Mouse (Mus musculus) embryonic fibroblast, embryonic 13.5 days (primary cell): ENCODE data around the gene Med17. TPM values are rescaled to one million over a fixed set of nuclear protein-coding genes. Genes with fewer than 3 reads are reported as not detected.
"Not testable (repeated sequence)": the region's sequence is repeated elsewhere in the genome, so short reads cannot be mapped to it uniquely, and the experiment has no call there.

ENCODE experiments used
- H3K27ac ChIP-seq: 2 replicates; pipeline ENCODE4 v1.5.1; 2012; ENCODE audit warnings: low read length, control low read depth, inconsistent platforms; ENCODE audit not compliant: insufficient read depth
- H3K4me1 ChIP-seq: 2 replicates; pipeline ENCODE4 v1.6.1; 2011; ENCODE audit warnings: low read length; ENCODE audit not compliant: control insufficient read depth, insufficient read depth
- H3K4me3 ChIP-seq: 2 replicates; pipeline ENCODE4 v1.5.1; 2011; ENCODE audit warnings: mild to moderate bottlenecking, control low read depth, low read length; ENCODE audit not compliant: insufficient read depth
- CTCF ChIP-seq: IDR thresholded peaks from 2 replicates; pipeline ENCODE4 v1.5.1; 2011; ENCODE audit warnings: mild to moderate bottlenecking, control low read depth, low read length, moderate library complexity, borderline replicate concordance; ENCODE audit not compliant: insufficient read depth
- POLR2A ChIP-seq: IDR thresholded peaks from 2 replicates; pipeline ENCODE4 v1.6.1; 2011; ENCODE audit warnings: low read depth, mild to moderate bottlenecking, control low read depth, low read length, moderate library complexity
- polyA plus RNA-seq: library from polyadenylated mRNA; stranded (reverse); fragments of >200 nt; gene quantifications from 2 replicates; pipeline ENCODE4 v1.2.4, GENCODE M21; 2011; ENCODE audit warnings: low read depth; ENCODE audit not compliant: missing spikeins, insufficient read length

Med17 gene
- polyA plus RNA-seq, 1 experiment, result 45.7 TPM

- H3K27ac ChIP-seq, result no peak overlapping the region
- no peaks in the 10 kb centered on the region; the same call in 1 of the 2 replicates for H3K4me1 ChIP-seq
- peak overlapping the region; percentile 60 for H3K4me3 ChIP-seq
- TF ChIP-seq CTCF, result no peak
- TF ChIP-seq POLR2A, result no peak
These were observed 28.5 kb upstream of the Med17 start for GRCm38 (mm10) chr9:15308254-15308653.

GRCm38 (mm10) chr9:15307257-15307656 is 27.5 kb upstream of the Med17 start:
- no peaks in the 10 kb centered on the region; the same call in 1 of the 2 replicates for H3K4me1 ChIP-seq
- no peak for TF ChIP-seq CTCF
- TF ChIP-seq POLR2A, result no peak
- H3K27ac ChIP-seq, result peak overlapping the region; percentile 41
- peak overlapping the region; percentile 93 for H3K4me3 ChIP-seq

- Histone ChIP-seq H3K4me3 (peak within 1 kb of the TSS; percentile 93), H3K27ac (peak within 1 kb of the TSS; percentile 41), H3K4me1 (no peaks in the 10 kb centered on the region; the same call in 1 of the 2 replicates)
- TF ChIP-seq CTCF (no peak), POLR2A (no peak)
These were observed 26.8 kb upstream of the Med17 start, which contains the start of gene 4931406C07Rik for GRCm38 (mm10) chr9:15306398-15307119. TSS of gene 4931406C07Rik (minus strand) at chr9:15306448.

GRCm38 (mm10) chr9:15305503-15306397 is 26.0 kb upstream of the Med17 start, which contains the start of gene Taf1d:
TSS of gene Taf1d (plus strand) at chr9:15306214.
- Histone ChIP-seq H3K27ac (peak within 1 kb of the TSS; percentile 41), H3K4me1 (no peaks in the 10 kb centered on the region; the same call in 1 of the 2 replicates), H3K4me3 (peak within 1 kb of the TSS; percentile 93)
- TF ChIP-seq CTCF (no peak), POLR2A (peak; percentile 98)

GRCm38 (mm10) chr9:15302881-15303280 is 23.1 kb upstream of the Med17 start:
- TF ChIP-seq CTCF, result no peak
- TF ChIP-seq POLR2A, result no peak
- H3K27ac ChIP-seq, result no peak overlapping the region
- no peaks in the 10 kb centered on the region; the same call in 1 of the 2 replicates for H3K4me1 ChIP-seq
- H3K4me3 ChIP-seq, result no peak overlapping the region

- not testable (repeated sequence) for H3K4me1 ChIP-seq, H3K4me3 ChIP-seq, H3K27ac ChIP-seq
These were observed 22.3 kb upstream of the Med17 start for GRCm38 (mm10) chr9:15302006-15302405.

GRCm38 (mm10) chr9:15301399-15301798 is 21.7 kb upstream of the Med17 start:
- no peak overlapping the region for H3K27ac ChIP-seq
- H3K4me3 ChIP-seq, result no peak overlapping the region
- TF ChIP-seq POLR2A, result no peak
- no peak for TF ChIP-seq CTCF
- no peaks in the 10 kb centered on the region; the same call in 1 of the 2 replicates for H3K4me1 ChIP-seq

GRCm38 (mm10) chr9:15300056-15300455 is 20.3 kb upstream of the Med17 start:
- no peaks in the 10 kb centered on the region; the same call in 1 of the 2 replicates for H3K4me1 ChIP-seq
- no peak for TF ChIP-seq POLR2A
- no peak for TF ChIP-seq CTCF
- H3K27ac ChIP-seq, result no peak overlapping the region
- H3K4me3 ChIP-seq, result no peak overlapping the region

GRCm38 (mm10) chr9:15298451-15298850 is 18.7 kb upstream of the Med17 start:
- no peaks in the 10 kb centered on the region for H3K4me1 ChIP-seq
- TF ChIP-seq POLR2A (no peak), CTCF (no peak)
- H3K27ac ChIP-seq, result no peak overlapping the region
- H3K4me3 ChIP-seq, result no peak overlapping the region
